Mouse (Mus musculus): ENCODE measurements at regions not wholly inside any gene's neighbourhood (a gene's known extent, or its start where the extent isn't known, plus 50 kb on each side); places are given as distances from the start of the nearest gene placed in this dataset.

GRCm38 (mm10) chr7:68686396-68687139, 62.5 kb downstream of the Arrdc4 start:
- Histone ChIP-seq H3K27ac (ENCODE audit: low read depth) (no peak overlapping the region), H3K4me1 (replicated peaks; ENCODE audit: control insufficient read depth, insufficient read depth, low read length) (no peaks in the 10 kb centered on the region)
- ATAC-seq (replicated peaks; ENCODE audit: low FRiP score, low TSS enrichment, low read depth) = no peak

DNA sequence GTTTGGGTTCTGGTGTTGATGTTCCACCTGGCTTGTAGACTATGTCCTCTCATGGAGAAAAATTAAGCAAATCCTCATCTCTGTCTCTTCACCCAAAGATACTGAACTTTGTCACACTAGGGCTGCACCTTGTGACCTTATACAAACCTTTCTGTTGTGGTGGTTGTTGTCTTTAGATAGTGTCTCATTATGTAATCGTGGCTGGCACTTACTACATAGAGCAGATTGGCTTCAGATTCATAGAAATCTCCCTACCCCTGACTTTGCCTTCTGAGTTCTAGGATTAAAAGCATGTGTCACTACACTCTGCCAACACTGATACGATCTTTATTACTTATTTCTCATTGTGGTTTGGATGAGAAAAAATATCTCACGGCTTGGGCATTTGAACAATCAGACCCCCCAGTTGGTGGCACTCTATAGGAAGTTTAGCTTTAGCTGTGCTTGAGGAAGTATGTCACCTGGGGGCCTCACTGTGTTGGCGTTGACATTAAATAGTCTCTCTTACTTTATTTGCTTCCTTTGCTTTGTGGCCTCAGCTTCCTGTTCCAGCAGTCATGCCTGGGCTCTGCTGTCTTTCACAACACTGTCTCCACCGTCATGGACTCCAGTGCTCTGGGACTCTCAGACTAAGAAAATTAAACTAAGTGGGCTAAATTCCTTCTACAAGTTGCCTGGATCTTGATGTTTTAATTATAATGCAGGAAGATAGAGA, 66.0 kb downstream of the Arrdc4 start:
- Histone ChIP-seq H3K4me2 (ENCODE audit: low read length) (no peak overlapping the region), H3K9ac (ENCODE audit: low read length) (no peak overlapping the region), H3K36me3 (ENCODE audit: control insufficient read depth, insufficient read depth, low read length) (no peaks in the 10 kb centered on the region), H3K4me3 (ENCODE audit: low read depth, low read length) (no peak overlapping the region), H3K27ac (ENCODE audit: low read depth) (no peak overlapping the region), H3K9me3 (ENCODE audit: control insufficient read depth, low read length) (no peaks in the 10 kb centered on the region), H3K27me3 (replicated peaks; ENCODE audit: control insufficient read depth, insufficient read depth, low read length) (no peaks in the 10 kb centered on the region), H3K4me1 (replicated peaks; ENCODE audit: control insufficient read depth, insufficient read depth, low read length) (no peaks in the 10 kb centered on the region)
- 66% methylated on average over 5 of the region's 5 CpGs for WGBS
- DNase-seq (ENCODE audit: low spot score) (no peak), ATAC-seq (replicated peaks; ENCODE audit: low FRiP score, low TSS enrichment, low read depth) (no peak)

More at GRCm38 (mm10) chr7:68686396-68687139, 62.5 kb downstream of the Arrdc4 start:
- H3K9ac ChIP-seq (ENCODE audit: low read length) = no peak overlapping the region
- H3K36me3 ChIP-seq (ENCODE audit: control insufficient read depth, insufficient read depth, low read length) = no peaks in the 10 kb centered on the region
- H3K4me3 ChIP-seq (ENCODE audit: low read depth, low read length) = no peak overlapping the region
- WGBS = 80% methylated on average over 6 of the region's 6 CpGs
- no peak for DNase-seq (ENCODE audit: low spot score)
- no peaks in the 10 kb centered on the region for H3K9me3 ChIP-seq (ENCODE audit: control insufficient read depth, low read length)
- no peaks in the 10 kb centered on the region for H3K27me3 ChIP-seq (replicated peaks; ENCODE audit: control insufficient read depth, insufficient read depth, low read length)
- H3K4me2 ChIP-seq (ENCODE audit: low read length) = no peak overlapping the region

GRCm38 (mm10) chr7:68682318-68682728, 66.7 kb downstream of the Arrdc4 start:
- Histone ChIP-seq H3K4me1 (replicated peaks; ENCODE audit: control insufficient read depth, insufficient read depth, low read length) (no peaks in the 10 kb centered on the region), H3K4me2 (ENCODE audit: low read length) (no peak overlapping the region), H3K4me3 (ENCODE audit: low read depth, low read length) (no peak overlapping the region), H3K36me3 (ENCODE audit: control insufficient read depth, insufficient read depth, low read length) (no peaks in the 10 kb centered on the region), H3K27me3 (replicated peaks; ENCODE audit: control insufficient read depth, insufficient read depth, low read length) (no peaks in the 10 kb centered on the region), H3K9ac (ENCODE audit: low read length) (no peak overlapping the region), H3K27ac (ENCODE audit: low read depth) (no peak overlapping the region), H3K9me3 (ENCODE audit: control insufficient read depth, low read length) (no peaks in the 10 kb centered on the region)
- DNase-seq (ENCODE audit: low spot score) (no peak), ATAC-seq (replicated peaks; ENCODE audit: low FRiP score, low TSS enrichment, low read depth) (no peak)
- WGBS = 83% methylated on average over 6 of the region's 6 CpGs

DNA sequence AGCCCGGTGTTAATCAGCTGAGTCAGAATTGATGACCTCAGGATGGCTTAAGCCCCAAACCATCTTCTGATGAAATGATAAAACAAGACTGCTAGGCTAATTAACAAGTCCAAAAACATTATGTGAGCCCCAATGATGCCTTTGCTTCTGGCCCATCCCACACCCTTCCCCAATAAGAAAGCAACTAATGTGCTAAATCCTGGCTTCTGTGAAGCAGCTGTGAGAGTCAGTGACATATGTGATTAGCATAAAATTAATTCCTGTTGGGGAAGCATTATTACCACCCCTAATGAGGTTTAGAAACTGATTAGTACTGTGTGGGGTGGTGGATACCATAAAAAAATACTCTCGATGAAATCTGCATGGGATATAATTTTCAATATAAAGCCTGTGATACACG, 69.3 kb downstream of the Arrdc4 start:
- no peak for ATAC-seq (replicated peaks; ENCODE audit: low FRiP score, low TSS enrichment, low read depth)
- no peaks in the 10 kb centered on the region for H3K4me1 ChIP-seq (replicated peaks; ENCODE audit: control insufficient read depth, insufficient read depth, low read length)
- no peak overlapping the region for H3K4me3 ChIP-seq (ENCODE audit: low read depth, low read length)
- 88% methylated on average over 3 of the region's 3 CpGs for WGBS
- H3K4me2 ChIP-seq (ENCODE audit: low read length) = no peak overlapping the region
- no peak for DNase-seq (ENCODE audit: low spot score)
- H3K27ac ChIP-seq (ENCODE audit: low read depth) = no peak overlapping the region
- no peaks in the 10 kb centered on the region for H3K27me3 ChIP-seq (replicated peaks; ENCODE audit: control insufficient read depth, insufficient read depth, low read length)
- H3K9me3 ChIP-seq (ENCODE audit: control insufficient read depth, low read length) = no peaks in the 10 kb centered on the region
- H3K36me3 ChIP-seq (ENCODE audit: control insufficient read depth, insufficient read depth, low read length) = no peaks in the 10 kb centered on the region
- H3K9ac ChIP-seq (ENCODE audit: low read length) = no peak overlapping the region

DNA sequence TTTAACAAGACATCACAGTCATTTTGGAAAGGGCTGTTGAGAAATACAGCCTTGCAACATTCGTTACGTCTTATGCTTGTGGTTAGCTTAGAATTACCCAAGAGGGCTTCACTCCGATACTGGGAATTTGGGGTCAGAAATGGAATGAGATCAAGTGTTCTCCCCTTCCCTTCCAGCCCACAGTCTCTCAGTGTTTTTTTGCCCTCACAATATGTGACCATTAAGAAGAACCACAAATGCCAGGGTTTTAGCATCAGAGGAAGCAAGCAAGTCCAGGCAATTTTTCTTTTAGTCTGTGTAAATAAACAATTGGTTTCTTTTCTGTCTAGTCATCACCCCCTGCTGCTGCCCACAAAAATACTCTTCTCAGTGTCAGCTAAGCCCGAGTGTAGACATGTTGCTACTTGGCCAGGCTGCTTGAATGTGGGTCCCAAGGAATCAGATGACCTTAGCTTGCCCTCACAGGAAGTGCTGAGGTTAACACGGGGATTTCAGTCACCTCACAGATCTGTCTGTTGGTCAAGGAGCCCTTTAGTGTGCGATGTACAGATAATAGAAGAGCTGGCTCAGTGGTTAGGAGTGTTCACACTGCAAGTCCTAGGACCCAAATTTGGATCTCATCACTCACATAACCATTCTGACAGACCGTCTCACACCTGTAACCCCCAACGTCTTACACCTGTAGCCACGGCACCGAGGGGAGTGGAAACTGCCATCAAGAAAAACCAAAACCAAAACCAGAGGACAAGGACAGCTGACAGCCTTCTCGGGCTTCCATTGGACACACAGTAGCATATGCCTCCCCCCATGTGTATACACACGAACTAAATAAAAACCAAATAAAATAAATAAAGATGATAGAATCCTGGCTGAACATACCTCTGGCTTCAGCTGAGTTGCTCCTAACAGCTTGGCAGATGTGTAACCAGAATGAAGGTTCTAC, 81.0 kb downstream of the Arrdc4 start:
- H3K36me3 ChIP-seq (ENCODE audit: control insufficient read depth, insufficient read depth, low read length) = no peaks in the 10 kb centered on the region
- H3K9ac ChIP-seq (ENCODE audit: low read length) = no peak overlapping the region
- H3K9me3 ChIP-seq (ENCODE audit: control insufficient read depth, low read length) = no peaks in the 10 kb centered on the region
- ATAC-seq (replicated peaks; ENCODE audit: low FRiP score, low TSS enrichment, low read depth) = no peak
- no peak overlapping the region for H3K4me3 ChIP-seq (ENCODE audit: low read depth, low read length)
- no peak for DNase-seq (ENCODE audit: low spot score)
- H3K27me3 ChIP-seq (replicated peaks; ENCODE audit: control insufficient read depth, insufficient read depth, low read length) = no peaks in the 10 kb centered on the region
- no peak overlapping the region for H3K27ac ChIP-seq (ENCODE audit: low read depth)
- 76% methylated on average over 12 of the region's 12 CpGs for WGBS
- no peaks in the 10 kb centered on the region for H3K4me1 ChIP-seq (replicated peaks; ENCODE audit: control insufficient read depth, insufficient read depth, low read length)
- no peak overlapping the region for H3K4me2 ChIP-seq (ENCODE audit: low read length)

DNA sequence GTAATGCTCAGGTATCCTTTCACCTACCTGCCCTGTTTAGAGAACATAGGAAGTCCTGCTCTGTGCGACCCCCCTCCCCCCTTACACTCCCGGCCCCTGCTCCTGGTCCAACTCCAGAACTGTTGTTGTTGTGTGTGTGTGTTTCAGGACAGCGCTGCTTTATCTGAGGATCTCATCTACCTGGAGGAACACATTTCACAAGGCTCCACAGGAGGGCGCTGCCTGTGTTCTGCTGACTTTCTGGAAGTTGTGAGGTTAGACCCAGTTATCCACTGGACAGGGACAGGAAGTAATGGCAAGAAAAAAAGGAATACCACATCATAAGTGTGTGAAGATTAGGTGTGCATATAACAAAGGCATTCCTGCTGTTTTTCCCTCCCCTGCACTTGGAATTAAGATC, 81.8 kb downstream of the Arrdc4 start:
- Histone ChIP-seq H3K27me3 (replicated peaks; ENCODE audit: control insufficient read depth, insufficient read depth, low read length) (no peaks in the 10 kb centered on the region), H3K27ac (ENCODE audit: low read depth) (no peak overlapping the region), H3K9me3 (ENCODE audit: control insufficient read depth, low read length) (no peaks in the 10 kb centered on the region), H3K4me3 (ENCODE audit: low read depth, low read length) (no peak overlapping the region), H3K36me3 (ENCODE audit: control insufficient read depth, insufficient read depth, low read length) (no peaks in the 10 kb centered on the region), H3K4me2 (ENCODE audit: low read length) (no peak overlapping the region), H3K4me1 (replicated peaks; ENCODE audit: control insufficient read depth, insufficient read depth, low read length) (no peaks in the 10 kb centered on the region), H3K9ac (ENCODE audit: low read length) (no peak overlapping the region)
- ATAC-seq (replicated peaks; ENCODE audit: low FRiP score, low TSS enrichment, low read depth) (no peak), DNase-seq (ENCODE audit: low spot score) (no peak)
- 57% methylated on average over 4 of the region's 4 CpGs for WGBS

DNA sequence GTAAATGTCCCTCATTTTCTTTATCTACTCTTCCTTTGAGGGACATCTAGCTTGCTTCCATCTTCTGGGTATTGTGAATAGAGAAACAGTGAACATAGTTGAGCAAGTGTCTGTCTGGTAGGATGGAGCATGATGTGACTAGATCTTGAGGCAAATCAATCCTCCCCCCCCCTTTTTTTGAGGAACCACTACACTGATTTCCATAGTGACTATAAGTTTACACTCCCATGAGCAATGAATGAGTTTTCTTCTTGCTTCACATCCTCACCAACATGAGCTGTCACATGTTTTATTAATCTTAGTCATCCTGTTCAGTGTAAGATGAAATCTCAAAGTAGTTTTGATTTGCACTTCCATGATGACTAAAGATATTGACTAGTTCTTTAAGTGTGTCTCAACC, 92.7 kb downstream of the Arrdc4 start:
- ATAC-seq (replicated peaks; ENCODE audit: low FRiP score, low TSS enrichment, low read depth) = no peak
- peaks cover 6% of the 10 kb centered on the region; the same call in 1 of the 2 replicates for H3K9me3 ChIP-seq (ENCODE audit: control insufficient read depth, low read length)
- no peak for DNase-seq (ENCODE audit: low spot score)

DNA sequence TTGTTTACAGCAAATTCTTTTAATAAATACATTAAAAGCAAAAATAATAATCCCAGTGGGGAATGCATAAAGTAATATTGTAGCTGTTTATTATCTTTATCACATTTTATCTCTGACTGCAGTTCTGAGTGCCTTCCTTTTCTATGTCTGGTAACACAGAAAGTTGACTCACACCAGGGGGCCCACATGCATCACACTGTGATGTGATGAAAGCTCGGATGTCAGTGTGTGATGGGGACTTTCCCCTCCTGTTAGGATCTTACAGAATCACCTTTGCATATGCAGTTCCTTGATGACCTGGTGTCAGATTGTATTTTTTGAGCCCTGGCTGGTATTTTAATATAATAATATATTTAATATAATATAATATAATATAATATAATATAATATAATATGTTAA, 95.5 kb downstream of the Arrdc4 start:
- no peaks in the 10 kb centered on the region for H3K27me3 ChIP-seq (replicated peaks; ENCODE audit: control insufficient read depth, insufficient read depth, low read length)
- H3K9ac ChIP-seq (ENCODE audit: low read length) = no peak overlapping the region
- H3K4me2 ChIP-seq (ENCODE audit: low read length) = no peak overlapping the region
- ATAC-seq (replicated peaks; ENCODE audit: low FRiP score, low TSS enrichment, low read depth) (no peak), DNase-seq (ENCODE audit: low spot score) (no peak)
- H3K4me1 ChIP-seq (replicated peaks; ENCODE audit: control insufficient read depth, insufficient read depth, low read length) = no peaks in the 10 kb centered on the region
- no peaks in the 10 kb centered on the region for H3K36me3 ChIP-seq (ENCODE audit: control insufficient read depth, insufficient read depth, low read length)
- H3K27ac ChIP-seq (ENCODE audit: low read depth) = no peak overlapping the region
- H3K9me3 ChIP-seq (ENCODE audit: control insufficient read depth, low read length) = peaks cover 6% of the 10 kb centered on the region; the same call in 1 of the 2 replicates
- WGBS = 81% methylated on average over 1 of the region's 1 CpGs
- no peak overlapping the region for H3K4me3 ChIP-seq (ENCODE audit: low read depth, low read length)

More for the DNA sequence above, 92.7 kb downstream of the Arrdc4 start:
- H3K27me3 ChIP-seq (replicated peaks; ENCODE audit: control insufficient read depth, insufficient read depth, low read length) = no peaks in the 10 kb centered on the region
- no peak overlapping the region for H3K9ac ChIP-seq (ENCODE audit: low read length)
- no peaks in the 10 kb centered on the region for H3K4me1 ChIP-seq (replicated peaks; ENCODE audit: control insufficient read depth, insufficient read depth, low read length)
- no peak overlapping the region for H3K4me2 ChIP-seq (ENCODE audit: low read length)
- no peak overlapping the region for H3K27ac ChIP-seq (ENCODE audit: low read depth)
- no peak overlapping the region for H3K4me3 ChIP-seq (ENCODE audit: low read depth, low read length)
- H3K36me3 ChIP-seq (ENCODE audit: control insufficient read depth, insufficient read depth, low read length) = no peaks in the 10 kb centered on the region

All from intestine, embryonic 14.5 days (tissue).